Mouse (Mus musculus): ENCODE results near the gene Ush2a.

GRCm38 (mm10) chr1:188725122-188725995 lies 463.5 kb downstream of the Ush2a start:
- TF ChIP-seq CTCF (IDR thresholded peaks at IDR 0.05 in 2 of 3, conservative IDR thresholded peaks at IDR 0.05 in 1 of 3; ENCODE audit: control insufficient read depth in 1 of 3, insufficient read depth in 1 of 3, low read depth in 2 of 3, low read length in 3 of 3, poor library complexity in 1 of 3, severe bottlenecking in 1 of 3) (no peak), MAFK (IDR thresholded peaks at IDR 0.05; ENCODE audit: borderline replicate concordance, low read depth, low read length) (no peak), TAL1 (IDR thresholded peaks at IDR 0.05; ENCODE audit: low read length) (no peak), TBP (IDR thresholded peaks at IDR 0.05; ENCODE audit: low read depth, low read length) (no peak), TCF12 (IDR thresholded peaks at IDR 0.05; ENCODE audit: low read depth, low read length) (no peak), POLR2A (IDR thresholded peaks at IDR 0.05; ENCODE audit: control insufficient read depth in 1 of 2, insufficient read depth in 1 of 2, low read depth in 1 of 2, low read length in 2 of 2, poor library complexity in 1 of 2) (no peak), EP300 (IDR thresholded peaks at IDR 0.05; ENCODE audit: low read depth in 1 of 2, low read length in 2 of 2) (no peak), SIN3A (IDR thresholded peaks at IDR 0.05; ENCODE audit: low read length) (no peak), E2F4 (IDR thresholded peaks at IDR 0.05; ENCODE audit: borderline replicate concordance, low read depth, low read length) (no peak)

Data from MEL (cell line).